Mouse (Mus musculus): ENCODE results near the gene Atp7a.

DNA sequence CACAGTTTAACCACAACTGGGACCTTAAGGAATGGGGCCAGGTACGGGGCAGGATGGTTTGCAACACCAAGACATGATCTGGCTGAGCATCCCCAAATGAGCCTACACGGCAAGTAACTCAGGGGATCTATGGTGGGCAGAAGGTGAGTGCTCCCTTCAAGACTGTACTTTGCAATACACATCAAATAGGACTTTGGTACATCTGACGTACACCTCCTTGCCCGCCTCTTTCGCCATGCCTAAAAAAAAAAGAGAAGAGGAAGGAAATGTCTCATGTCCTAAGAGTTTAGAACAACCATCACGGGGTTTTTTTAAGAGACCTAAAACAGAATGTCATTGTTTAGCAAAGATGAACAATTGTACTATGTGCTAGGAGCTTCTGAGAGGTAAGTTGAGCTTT lies 115.9 kb downstream of the Atp7a start, which contains the start of gene Tlr13:
- TF ChIP-seq CTCF (IDR thresholded peaks at IDR 0.05; ENCODE audit: low read depth) (no peak), EP300 (IDR thresholded peaks at IDR 0.05; ENCODE audit: low read depth) (no peak)
